Mouse (Mus musculus): ENCODE measurements around the gene Fbxw24. TPM values are rescaled to one million over a fixed set of nuclear protein-coding genes. Genes with fewer than 3 reads are reported as not detected.
"Not testable (repeated sequence)": the region's sequence is repeated elsewhere in the genome, so short reads cannot be mapped to it uniquely, and the experiment has no call there.

The Fbxw24 gene
- not detected in 2 replicates for polyA plus RNA-seq (2015; fragmentation: Nextera tagmentation; extraction: Ambion mirVana)

DNA sequence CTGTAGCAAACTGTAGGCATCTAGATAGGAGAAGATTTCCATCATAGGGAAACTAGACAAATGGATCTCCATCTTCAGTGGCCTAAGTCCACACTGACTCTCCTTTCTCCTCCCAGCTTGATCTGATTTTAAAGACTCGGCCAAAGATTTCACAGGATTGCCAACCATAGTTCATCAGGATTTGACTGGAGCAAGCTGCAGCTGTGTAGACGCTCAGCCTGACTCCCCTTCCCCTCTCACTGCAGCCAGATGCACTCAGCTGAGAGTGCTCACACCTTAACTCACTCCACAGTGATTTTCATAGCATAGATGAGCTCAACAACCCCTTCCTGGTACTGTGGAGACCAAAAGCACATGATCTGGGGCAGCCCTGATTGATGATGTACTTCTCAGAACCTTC is at the start of gene Fbxw24:
Gene Fbxw24, minus strand, starts transcription at position 101 of the 400 bp plus-strand sequence.
- H3K27me3 ChIP-seq; ATAC-seq (ENCODE audit: insufficient read depth); H3K4me2 ChIP-seq; H3K9me3 ChIP-seq (replicated peaks); H3K36me3 ChIP-seq (replicated peaks); H3K4me3 ChIP-seq (replicated peaks); H3K27ac ChIP-seq (replicated peaks); H3K4me1 ChIP-seq (replicated peaks); H3K9ac ChIP-seq: not testable (repeated sequence)
- WGBS (ENCODE audit: insufficient replicate concordance) = 48% methylated on average over 2 of the region's 2 CpGs

DNA sequence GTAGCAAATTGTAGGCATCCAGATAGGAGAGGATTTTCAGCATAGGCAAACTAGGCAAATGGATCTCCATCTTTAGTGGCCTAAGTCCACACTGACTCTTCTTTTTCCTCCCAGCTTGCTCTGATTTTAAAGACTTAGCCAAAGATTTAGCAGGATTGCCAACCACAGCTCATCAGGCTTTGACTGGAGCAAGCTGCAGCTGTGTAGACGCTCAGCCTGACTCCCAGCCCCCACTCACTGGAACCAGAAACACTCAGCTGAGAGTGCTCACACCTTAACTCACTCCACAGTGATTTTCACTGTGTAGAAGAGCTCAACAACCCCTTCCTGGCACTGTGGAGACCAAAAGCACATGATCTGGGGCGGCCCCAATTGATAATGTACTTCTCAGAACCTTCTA is 38.7 kb upstream of the Fbxw24 start, which contains the start of gene Fbxw25:
Gene Fbxw25, minus strand, starts transcription at position 101 of the 400 bp plus-strand sequence.
- not testable (repeated sequence) for H3K27ac ChIP-seq (replicated peaks); H3K4me2 ChIP-seq; ATAC-seq (ENCODE audit: insufficient read depth); H3K4me1 ChIP-seq (replicated peaks); H3K9ac ChIP-seq; H3K9me3 ChIP-seq (replicated peaks); H3K36me3 ChIP-seq (replicated peaks); H3K27me3 ChIP-seq; H3K4me3 ChIP-seq (replicated peaks)
- 37% methylated on average over 2 of the region's 2 CpGs for WGBS (ENCODE audit: insufficient replicate concordance)

DNA sequence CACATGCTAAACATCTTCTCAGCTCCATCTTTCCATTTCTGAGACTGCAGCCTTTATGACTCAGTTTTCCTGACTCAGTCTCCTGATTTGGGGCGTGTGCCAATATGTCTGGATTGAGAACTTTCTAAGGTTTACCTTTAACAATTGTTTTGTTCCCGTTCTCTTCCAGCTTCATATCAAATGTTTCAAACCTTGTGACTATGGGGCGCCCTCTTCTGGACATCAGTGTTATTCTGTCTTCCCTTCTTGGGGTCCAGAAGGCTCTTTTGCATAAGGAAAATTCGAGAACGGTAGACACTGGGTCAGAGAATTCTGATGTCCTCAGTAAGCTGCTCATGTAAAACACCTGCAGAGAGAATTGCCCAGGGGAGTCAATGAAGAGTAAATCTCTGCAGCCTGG is 19.0 kb downstream of the Fbxw24 start:
- not testable (repeated sequence) for H3K4me1 ChIP-seq (replicated peaks); H3K27me3 ChIP-seq; H3K36me3 ChIP-seq (replicated peaks); H3K27ac ChIP-seq (replicated peaks); ATAC-seq (ENCODE audit: insufficient read depth); H3K4me3 ChIP-seq (replicated peaks); H3K9me3 ChIP-seq (replicated peaks); H3K9ac ChIP-seq; H3K4me2 ChIP-seq
- 34% methylated on average over 5 of the region's 5 CpGs for WGBS (ENCODE audit: insufficient replicate concordance)

DNA sequence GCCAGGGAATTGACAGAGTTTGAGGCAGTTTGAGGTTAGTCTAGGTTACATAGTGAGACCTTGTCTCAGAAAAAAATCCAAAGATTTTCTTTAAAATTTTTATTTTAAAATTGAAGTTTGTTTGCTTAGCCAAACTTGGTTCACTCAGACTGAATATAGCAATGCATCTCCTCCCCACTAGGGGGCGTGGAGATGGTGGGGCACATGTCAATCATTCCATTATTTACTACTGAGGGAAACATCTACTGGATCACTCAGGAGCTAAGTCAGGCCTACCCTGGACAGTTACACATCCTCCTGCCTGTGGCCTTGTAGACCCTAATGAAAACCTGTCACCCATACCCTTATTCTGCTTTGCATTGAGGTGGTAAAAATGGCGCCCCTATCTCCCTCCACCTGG is 23.7 kb downstream of the Fbxw24 start:
- not testable (repeated sequence) for H3K27me3 ChIP-seq; H3K27ac ChIP-seq (replicated peaks); H3K4me2 ChIP-seq; H3K9me3 ChIP-seq (replicated peaks); H3K36me3 ChIP-seq (replicated peaks); H3K4me3 ChIP-seq (replicated peaks); H3K4me1 ChIP-seq (replicated peaks); ATAC-seq (ENCODE audit: insufficient read depth); H3K9ac ChIP-seq
- 37% methylated on average over 2 of the region's 2 CpGs for WGBS (ENCODE audit: insufficient replicate concordance)

DNA sequence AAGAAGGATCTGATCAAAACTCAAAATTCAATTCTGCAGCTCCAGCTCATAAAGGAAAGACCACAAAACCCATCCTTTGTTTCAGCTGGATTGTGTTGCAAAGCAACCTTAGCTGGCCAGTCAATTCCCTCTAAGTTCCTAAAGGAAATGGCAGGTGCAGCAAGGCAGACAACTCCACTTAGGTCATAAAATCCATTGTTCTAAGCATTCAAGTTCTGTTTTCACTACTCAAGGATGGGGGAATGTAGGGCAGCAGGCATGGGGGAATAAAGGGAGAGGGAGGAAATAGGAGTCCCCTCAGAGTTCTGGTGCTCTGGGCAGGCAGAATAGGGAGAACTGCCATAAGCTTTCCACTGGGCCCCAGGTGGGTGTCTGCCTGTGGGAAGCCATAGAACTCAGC is 28.6 kb downstream of the Fbxw24 start:
- Histone ChIP-seq H3K4me3 (replicated peaks) (no peak overlapping the region), H3K36me3 (replicated peaks) (no peaks in the 10 kb centered on the region), H3K4me2 (no peak overlapping the region), H3K27ac (replicated peaks) (no peak overlapping the region), H3K9me3 (replicated peaks) (no peaks in the 10 kb centered on the region), H3K27me3 (no peaks in the 10 kb centered on the region), H3K4me1 (replicated peaks) (no peaks in the 10 kb centered on the region), H3K9ac (no peak overlapping the region)
- ATAC-seq (ENCODE audit: insufficient read depth) = no peak

DNA sequence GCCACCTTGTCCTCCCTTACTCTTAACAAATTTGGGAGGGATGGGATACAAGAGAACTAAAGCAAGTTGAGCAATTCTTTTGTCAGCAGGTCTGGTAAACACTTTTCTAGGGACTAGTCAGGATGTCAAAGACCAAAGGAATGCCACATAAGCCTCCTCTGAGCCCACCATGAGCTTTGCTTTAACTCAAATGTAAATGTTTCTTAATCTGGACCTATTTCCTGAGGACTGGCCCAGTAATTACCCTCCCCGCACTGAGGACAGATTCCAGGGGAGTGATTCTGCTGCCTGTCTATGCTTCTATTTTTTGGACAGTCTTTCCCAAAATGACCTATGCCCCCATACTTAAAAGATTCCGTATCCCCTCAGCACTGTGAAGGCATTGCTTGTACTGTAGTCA is 31.0 kb downstream of the Fbxw24 start:
- ATAC-seq (ENCODE audit: insufficient read depth) = no peak
- Histone ChIP-seq H3K9ac (no peak overlapping the region), H3K27ac (replicated peaks) (no peak overlapping the region), H3K9me3 (replicated peaks) (no peaks in the 10 kb centered on the region), H3K27me3 (no peaks in the 10 kb centered on the region), H3K4me3 (replicated peaks) (no peak overlapping the region), H3K36me3 (replicated peaks) (no peaks in the 10 kb centered on the region), H3K4me2 (no peak overlapping the region), H3K4me1 (replicated peaks) (no peaks in the 10 kb centered on the region)
- WGBS (ENCODE audit: insufficient replicate concordance) = 57% methylated on average over 2 of the region's 2 CpGs

DNA sequence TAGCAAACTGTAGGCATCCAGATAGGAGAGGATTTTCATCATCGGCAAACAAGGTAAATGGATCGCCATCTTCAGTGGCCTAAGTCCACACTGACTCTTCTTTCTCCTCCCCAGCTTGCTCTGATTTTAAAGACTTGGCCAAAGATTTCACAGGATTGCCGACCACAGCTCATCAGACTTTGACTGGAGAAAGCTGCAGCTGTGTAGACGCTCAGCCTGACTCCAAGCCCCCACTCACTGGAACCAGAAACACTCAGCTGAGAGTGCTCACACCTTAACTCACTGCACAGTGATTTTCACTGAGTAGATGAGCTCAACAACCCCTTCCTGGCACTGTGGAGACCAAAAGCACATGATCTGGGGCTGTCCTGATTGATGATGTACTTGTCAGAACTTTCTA is 57.7 kb downstream of the Fbxw24 start, which contains the start of gene Fbxw15:
Gene Fbxw15, minus strand, starts transcription at position 101 of the 400 bp plus-strand sequence.
- not testable (repeated sequence) for H3K27me3 ChIP-seq; H3K9me3 ChIP-seq (replicated peaks); ATAC-seq (ENCODE audit: insufficient read depth); H3K27ac ChIP-seq (replicated peaks); H3K4me3 ChIP-seq (replicated peaks); H3K4me1 ChIP-seq (replicated peaks); H3K4me2 ChIP-seq; H3K9ac ChIP-seq; H3K36me3 ChIP-seq (replicated peaks)
- 68% methylated on average over 4 of the region's 4 CpGs for WGBS (ENCODE audit: insufficient replicate concordance)

DNA sequence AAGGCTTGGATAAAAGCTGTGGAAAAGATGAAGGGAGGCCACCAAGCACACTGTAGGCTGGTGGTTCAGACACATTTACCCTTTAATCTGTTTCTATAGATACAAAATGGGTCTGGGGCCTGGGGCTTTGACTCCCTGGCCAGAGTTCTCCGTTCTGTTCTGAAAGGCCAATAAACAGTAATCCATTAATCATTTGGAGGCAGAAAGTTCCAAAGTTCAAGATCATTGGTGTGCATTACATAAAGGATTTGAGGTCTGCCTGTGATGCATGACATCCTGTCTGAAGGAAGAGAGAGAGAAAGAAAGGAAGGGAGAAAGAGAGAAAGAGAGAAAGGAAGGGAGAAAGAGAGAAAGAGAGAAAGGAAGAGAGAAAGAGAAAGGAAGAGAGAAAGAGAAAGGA is 60.3 kb downstream of the Fbxw24 start:
- Histone ChIP-seq H3K9ac (no peak overlapping the region), H3K27ac (replicated peaks) (no peak overlapping the region), H3K4me1 (replicated peaks) (no peaks in the 10 kb centered on the region), H3K9me3 (replicated peaks) (no peaks in the 10 kb centered on the region), H3K4me3 (replicated peaks) (no peak overlapping the region), H3K36me3 (replicated peaks) (no peaks in the 10 kb centered on the region), H3K4me2 (no peak overlapping the region), H3K27me3 (no peaks in the 10 kb centered on the region)
- 36% methylated on average over 1 of the region's 1 CpGs for WGBS (ENCODE audit: insufficient replicate concordance)
- ATAC-seq (ENCODE audit: insufficient read depth) = no peak

DNA sequence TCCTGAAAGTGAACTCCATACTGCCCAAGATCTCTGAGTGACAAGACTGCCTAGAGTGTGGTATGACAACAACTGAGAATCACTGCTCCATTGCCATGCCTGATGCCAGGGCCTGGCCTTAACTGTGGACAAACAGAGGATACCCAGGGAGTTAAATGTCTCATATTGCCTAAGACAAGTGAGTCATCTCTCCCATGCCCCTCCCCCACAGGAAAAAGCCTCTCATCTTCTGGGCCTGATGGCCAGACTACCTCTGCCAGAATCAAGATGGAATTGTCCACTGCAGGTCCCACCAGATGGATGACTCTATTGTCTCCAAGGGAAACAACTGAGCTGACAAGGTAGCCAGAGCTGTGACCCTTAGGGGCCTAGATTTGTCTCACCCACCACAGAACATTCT is 63.8 kb downstream of the Fbxw24 start:
- ATAC-seq (ENCODE audit: insufficient read depth); H3K4me2 ChIP-seq; H3K9me3 ChIP-seq (replicated peaks); H3K36me3 ChIP-seq (replicated peaks); H3K27ac ChIP-seq (replicated peaks); H3K4me3 ChIP-seq (replicated peaks); H3K27me3 ChIP-seq; H3K9ac ChIP-seq; H3K4me1 ChIP-seq (replicated peaks): not testable (repeated sequence)

DNA sequence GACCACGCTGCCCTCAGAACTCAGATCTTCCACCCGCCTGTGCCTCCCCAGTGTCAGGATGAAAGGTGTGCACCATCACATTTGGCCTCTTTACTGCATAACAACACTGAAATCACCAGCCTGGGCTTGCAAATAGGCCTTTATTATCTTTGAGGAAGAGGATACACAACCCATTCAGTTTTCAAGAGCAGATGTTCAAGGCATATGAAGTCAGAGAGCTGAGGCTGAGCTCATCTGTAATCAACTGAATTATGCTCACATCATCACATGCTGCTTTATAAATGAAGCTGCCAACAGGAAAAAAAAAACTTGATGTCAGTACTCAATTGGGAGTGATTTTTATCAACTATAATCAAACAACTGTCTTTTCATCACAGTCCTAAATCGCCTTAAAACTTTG is 73.4 kb downstream of the Fbxw24 start:
- H3K4me2 ChIP-seq = no peak overlapping the region
- WGBS (ENCODE audit: insufficient replicate concordance) = 39% methylated on average over 3 of the region's 3 CpGs
- ATAC-seq (ENCODE audit: insufficient read depth) = no peak

More for the DNA sequence above, 73.4 kb downstream of the Fbxw24 start:
- Histone ChIP-seq H3K9ac (no peak overlapping the region), H3K27me3 (no peaks in the 10 kb centered on the region), H3K9me3 (replicated peaks) (no peaks in the 10 kb centered on the region), H3K4me1 (replicated peaks) (no peaks in the 10 kb centered on the region), H3K4me3 (replicated peaks) (no peak overlapping the region), H3K27ac (replicated peaks) (no peak overlapping the region), H3K36me3 (replicated peaks) (no peaks in the 10 kb centered on the region)
